Mouse (Mus musculus): ENCODE measurements around the gene Slc9a3.

Gene Slc9a3

GRCm38 (mm10) chr13:74121141-74121602, at the start of gene Slc9a3:
Gene Slc9a3 (plus strand): TSS chr13:74121457.
- DNase-seq (ENCODE audit: low spot score in 2 of 2) = no peak

- no peak for DNase-seq (ENCODE audit: low spot score in 2 of 2)
Observed at GRCm38 (mm10) chr13:74071714-74072113, 49.5 kb upstream of the Slc9a3 start.

- no peak for DNase-seq (ENCODE audit: low spot score in 2 of 2)
Observed at GRCm38 (mm10) chr13:74073369-74073768, 47.9 kb upstream of the Slc9a3 start.

GRCm38 (mm10) chr13:74090265-74090664, 31.0 kb upstream of the Slc9a3 start:
- no peak for DNase-seq (ENCODE audit: low spot score in 2 of 2)

- DNase-seq (ENCODE audit: low spot score in 2 of 2) = no peak
Observed at GRCm38 (mm10) chr13:74095936-74096335, 25.3 kb upstream of the Slc9a3 start.

- DNase-seq (ENCODE audit: low spot score in 2 of 2) = peak; percentile 18 to 25
Observed at GRCm38 (mm10) chr13:74096715-74097363, 24.4 kb upstream of the Slc9a3 start.

- no peak for DNase-seq (ENCODE audit: low spot score in 2 of 2)
Observed at GRCm38 (mm10) chr13:74098913-74099312, 22.3 kb upstream of the Slc9a3 start.

GRCm38 (mm10) chr13:74102108-74102830, 19.0 kb upstream of the Slc9a3 start:
- DNase-seq (ENCODE audit: low spot score in 2 of 2) = no peak

- no peak for DNase-seq (ENCODE audit: low spot score in 2 of 2)
Observed at GRCm38 (mm10) chr13:74102831-74103582, 18.2 kb upstream of the Slc9a3 start.

GRCm38 (mm10) chr13:74104417-74104816, 16.8 kb upstream of the Slc9a3 start:
- DNase-seq (ENCODE audit: low spot score in 2 of 2) = no peak

GRCm38 (mm10) chr13:74107410-74107809, 13.8 kb upstream of the Slc9a3 start:
- DNase-seq (ENCODE audit: low spot score in 2 of 2) = no peak

GRCm38 (mm10) chr13:74112593-74112992, 8.7 kb upstream of the Slc9a3 start:
- DNase-seq (ENCODE audit: low spot score in 2 of 2) = no peak

- no peak for DNase-seq (ENCODE audit: low spot score in 2 of 2)
Observed at GRCm38 (mm10) chr13:74113626-74114191, 7.5 kb upstream of the Slc9a3 start.

GRCm38 (mm10) chr13:74121795-74122330, 606 bp downstream of the Slc9a3 start:
- no peak for DNase-seq (ENCODE audit: low spot score in 2 of 2)

GRCm38 (mm10) chr13:74122632-74123031, 1.4 kb downstream of the Slc9a3 start:
- no peak for DNase-seq (ENCODE audit: low spot score in 2 of 2)

GRCm38 (mm10) chr13:74127571-74127970, 6.3 kb downstream of the Slc9a3 start:
- DNase-seq (ENCODE audit: low spot score in 2 of 2) = no peak

GRCm38 (mm10) chr13:74129909-74130308, 8.7 kb downstream of the Slc9a3 start:
- DNase-seq (ENCODE audit: low spot score in 2 of 2) = no peak

GRCm38 (mm10) chr13:74138906-74139647, 17.8 kb downstream of the Slc9a3 start:
- no peak for DNase-seq (ENCODE audit: low spot score in 2 of 2)

- DNase-seq (ENCODE audit: low spot score in 2 of 2) = no peak
Observed at GRCm38 (mm10) chr13:74140793-74141192, 19.5 kb downstream of the Slc9a3 start.

GRCm38 (mm10) chr13:74143282-74143681, 22.0 kb downstream of the Slc9a3 start:
- DNase-seq (ENCODE audit: low spot score in 2 of 2) = no peak

All from spleen, postnatal 36 days (tissue).